Mouse (Mus musculus) forebrain, embryonic 11.5 days (tissue): ENCODE measurements around the gene Gid4. TPM values are rescaled to one million over a fixed set of nuclear protein-coding genes. Genes with fewer than 3 reads are reported as not detected.

ENCODE experiments used
- ATAC-seq: fragments of 200-750 bp; cut with Nextera tagmentation; replicated peaks from 2 replicates; pipeline ENCODE4 v1.8.0; 2017; ENCODE audit warnings: moderate TSS enrichment; ENCODE audit not compliant: low FRiP score
- DNase-seq: peaks from one replicate; pipeline ENCODE4 v3.0.0-alpha.2; 2017; ENCODE audit warnings: low spot score
- H3K27ac ChIP-seq: fragments of 300-500 bp; sonication (generic); 2 replicates; pipeline ENCODE4 v1.5.1; 2014; ENCODE audit warnings: low read depth, low read length
- H3K27me3 ChIP-seq: fragments of 300-500 bp; sonication (generic); 2 replicates; pipeline ENCODE4 v1.6.1; 2014; ENCODE audit warnings: mild to moderate bottlenecking, low read length, mixed read lengths; ENCODE audit not compliant: control insufficient read depth, insufficient read depth
- H3K36me3 ChIP-seq: fragments of 300-500 bp; sonication (generic); 2 replicates; pipeline ENCODE4 v1.6.1; 2014; ENCODE audit warnings: mild to moderate bottlenecking, low read length, moderate library complexity, mixed read lengths; ENCODE audit not compliant: control insufficient read depth, insufficient read depth
- H3K4me1 ChIP-seq: fragments of 300-500 bp; sonication (generic); replicated peaks from 2 replicates; pipeline ENCODE4 v1.6.1; 2014; ENCODE audit warnings: low read length, mixed read lengths; ENCODE audit not compliant: control insufficient read depth, insufficient read depth
- H3K4me2 ChIP-seq: fragments of 300-500 bp; sonication (generic); 2 replicates; pipeline ENCODE4 v1.6.1; 2014; ENCODE audit warnings: low read depth, mild to moderate bottlenecking, low read length, moderate library complexity, mixed read lengths; ENCODE audit not compliant: severe bottlenecking
- H3K4me3 ChIP-seq: fragments of 300-500 bp; sonication (generic); 2 replicates; pipeline ENCODE4 v1.5.1; 2014; ENCODE audit warnings: low read depth, low read length
- H3K9ac ChIP-seq: fragments of 300-500 bp; sonication (generic); 2 replicates; pipeline ENCODE4 v1.6.1; 2014; ENCODE audit warnings: low read length
- H3K9me3 ChIP-seq: fragments of 300-500 bp; sonication (generic); 2 replicates; pipeline ENCODE4 v1.6.1; 2016; ENCODE audit warnings: low read length, mixed read lengths; ENCODE audit not compliant: control insufficient read depth
- WGBS: fragments of 180-500 bp; shearing (Covaris S2); extraction: QIAGEN DNeasy Blood & Tissue Kit; methylation state at CpG from one replicate; pipeline ENCODE4 v1.1.7; 2014; 5-methylcytosine and 5-hydroxymethylcytosine counted together
- polyA plus RNA-seq: library from polyadenylated mRNA; unstranded; fragments of >200 nt; fragmentation: Nextera tagmentation; extraction: Ambion mirVana; gene quantifications from 2 replicates; pipeline ENCODE4 v1.2.1, GENCODE M21; 2014

The Gid4 gene
- 38.1 and 38.5 TPM in 2 replicates for polyA plus RNA-seq

- no peaks in the 10 kb centered on the region for H3K27me3 ChIP-seq
- H3K9me3 ChIP-seq, result no peaks in the 10 kb centered on the region
- peak within 1 kb of the TSS; percentile 80 for H3K4me2 ChIP-seq
- H3K36me3 ChIP-seq, result no peaks in the 10 kb centered on the region
- H3K27ac ChIP-seq, result peak within 1 kb of the TSS; percentile 73
- H3K4me3 ChIP-seq, result peak within 1 kb of the TSS; percentile 87
- ATAC-seq, result peak; percentile 98
- peak; percentile 99 for DNase-seq
- WGBS, result under 1% methylated on average over 67 of the region's 81 CpGs
- H3K4me1 ChIP-seq, result peaks cover 5% of the 10 kb centered on the region
- peak within 1 kb of the TSS; percentile 88 for H3K9ac ChIP-seq
These were observed at the start of gene Gid4 for GRCm38 (mm10) chr11:60416963-60417716. Gene Gid4 (plus strand): TSS chr11:60417145.

GRCm38 (mm10) chr11:60367256-60367655 lies 49.7 kb upstream of the Gid4 start:
- H3K4me1 ChIP-seq, result no peaks in the 10 kb centered on the region
- H3K27me3 ChIP-seq, result no peaks in the 10 kb centered on the region
- H3K36me3 ChIP-seq, result no peaks in the 10 kb centered on the region
- no peaks in the 10 kb centered on the region for H3K9me3 ChIP-seq
- DNase-seq (no peak), ATAC-seq (no peak)
- H3K4me3 ChIP-seq, result no peak overlapping the region
- no peak overlapping the region for H3K27ac ChIP-seq
- 77% methylated on average over 3 of the region's 3 CpGs for WGBS
- no peak overlapping the region for H3K9ac ChIP-seq
- no peak overlapping the region for H3K4me2 ChIP-seq

- Histone ChIP-seq H3K4me2 (no peak overlapping the region), H3K4me1 (no peaks in the 10 kb centered on the region), H3K27me3 (no peaks in the 10 kb centered on the region), H3K9ac (no peak overlapping the region), H3K9me3 (no peaks in the 10 kb centered on the region), H3K4me3 (no peak overlapping the region), H3K36me3 (no peaks in the 10 kb centered on the region), H3K27ac (no peak overlapping the region)
- no peak for ATAC-seq
- WGBS, result 75% methylated on average over 4 of the region's 4 CpGs
- DNase-seq, result no peak
These were observed 48.0 kb upstream of the Gid4 start for GRCm38 (mm10) chr11:60368909-60369308.

GRCm38 (mm10) chr11:60369448-60369847 lies 47.5 kb upstream of the Gid4 start:
- Histone ChIP-seq H3K4me2 (no peak overlapping the region), H3K27me3 (no peaks in the 10 kb centered on the region), H3K4me1 (no peaks in the 10 kb centered on the region), H3K36me3 (no peaks in the 10 kb centered on the region), H3K27ac (no peak overlapping the region), H3K9me3 (no peaks in the 10 kb centered on the region), H3K9ac (no peak overlapping the region), H3K4me3 (no peak overlapping the region)
- no peak for DNase-seq
- ATAC-seq, result no peak
- WGBS, result 82% methylated on average over 4 of the region's 4 CpGs

- Histone ChIP-seq H3K27ac (no peak overlapping the region), H3K36me3 (no peaks in the 10 kb centered on the region), H3K4me3 (no peak overlapping the region), H3K9me3 (no peaks in the 10 kb centered on the region), H3K4me2 (no peak overlapping the region), H3K4me1 (no peaks in the 10 kb centered on the region), H3K27me3 (no peaks in the 10 kb centered on the region), H3K9ac (no peak overlapping the region)
- WGBS, result 89% methylated on average over 13 of the region's 13 CpGs
- ATAC-seq, result no peak
- DNase-seq, result no peak
These were observed 46.5 kb upstream of the Gid4 start for GRCm38 (mm10) chr11:60370431-60370830.

GRCm38 (mm10) chr11:60374481-60374880 lies 42.5 kb upstream of the Gid4 start:
- Histone ChIP-seq H3K9me3 (no peaks in the 10 kb centered on the region), H3K4me2 (no peak overlapping the region), H3K4me3 (no peak overlapping the region), H3K27me3 (no peaks in the 10 kb centered on the region), H3K4me1 (no peaks in the 10 kb centered on the region), H3K27ac (no peak overlapping the region), H3K9ac (no peak overlapping the region), H3K36me3 (no peaks in the 10 kb centered on the region)
- WGBS, result 86% methylated on average over 6 of the region's 6 CpGs
- DNase-seq (no peak), ATAC-seq (no peak)

- no peak overlapping the region for H3K27ac ChIP-seq
- whole genome bisulfite sequencing, result 88% methylated on average over 6 of the region's 6 CpGs
- no peaks in the 10 kb centered on the region for H3K36me3 ChIP-seq
- H3K27me3 ChIP-seq, result no peaks in the 10 kb centered on the region
- no peaks in the 10 kb centered on the region for H3K9me3 ChIP-seq
- H3K4me3 ChIP-seq, result no peak overlapping the region
- H3K4me1 ChIP-seq, result peaks cover 5% of the 10 kb centered on the region; the same call in 1 of the 2 replicates
- H3K9ac ChIP-seq, result no peak overlapping the region
- DNase-seq, result no peak
- no peak for ATAC-seq
- no peak overlapping the region for H3K4me2 ChIP-seq
These were observed 33.4 kb upstream of the Gid4 start for GRCm38 (mm10) chr11:60383518-60383917.

- DNase-seq (no peak), ATAC-seq (no peak)
- peak overlapping the region; percentile 50 for H3K9ac ChIP-seq
- H3K9me3 ChIP-seq, result no peaks in the 10 kb centered on the region
- peak overlapping the region; percentile 62 for H3K27ac ChIP-seq
- WGBS, result 3% methylated on average over 16 of the region's 16 CpGs
- H3K27me3 ChIP-seq, result no peaks in the 10 kb centered on the region
- no peak overlapping the region; the same call in 1 of the 2 replicates for H3K4me3 ChIP-seq
- no peaks in the 10 kb centered on the region for H3K36me3 ChIP-seq
- peaks cover 5% of the 10 kb centered on the region; the same call in 1 of the 2 replicates for H3K4me1 ChIP-seq
- peak overlapping the region; percentile 43 for H3K4me2 ChIP-seq
These were observed 32.1 kb upstream of the Gid4 start for GRCm38 (mm10) chr11:60384762-60385421.
